Mouse (Mus musculus) C2C12 (cell line): ENCODE results near the gene Gm17509. TPM values are rescaled to one million over a fixed set of nuclear protein-coding genes. Genes with fewer than 3 reads are reported as not detected.
"Not testable (repeated sequence)": the region's sequence is repeated elsewhere in the genome, so short reads cannot be mapped to it uniquely, and the experiment has no call there.

ENCODE experiments used
- H3K27me3 ChIP-seq: one replicate; pipeline ENCODE4 v1.6.1; 2011; ENCODE audit not compliant: control insufficient read depth, insufficient read depth, insufficient read length
- H3K36me3 ChIP-seq: one replicate; pipeline ENCODE4 v1.6.1; 2011; ENCODE audit not compliant: control insufficient read depth, insufficient read depth
- H3K4me3 ChIP-seq: one replicate; pipeline ENCODE4 v1.5.1; 2011; ENCODE audit warnings: mild to moderate bottlenecking, control low read depth; ENCODE audit not compliant: poor library complexity, insufficient read depth, severe bottlenecking
- H3K79me2 ChIP-seq: one replicate; pipeline ENCODE4 v1.6.1; 2011; ENCODE audit not compliant: control insufficient read depth, insufficient read depth
- H3K79me3 ChIP-seq: one replicate; pipeline ENCODE4 v1.6.1; 2011; ENCODE audit warnings: low read depth, control low read depth
- H3ac ChIP-seq: one replicate; pipeline ENCODE3; 2011; ENCODE audit warnings: low read depth; ENCODE audit not compliant: control insufficient read depth, insufficient read length
- CEBPB ChIP-seq: IDR thresholded peaks from one replicate; pipeline ENCODE4 v1.6.1; 2011; ENCODE audit warnings: low read depth, mild to moderate bottlenecking, control low read depth, moderate library complexity
- CTCF ChIP-seq: IDR thresholded peaks from one replicate; pipeline ENCODE4 v1.5.1; 2011; ENCODE audit not compliant: control insufficient read depth, insufficient read depth, insufficient read length
- FOSL1 ChIP-seq: IDR thresholded peaks from one replicate; pipeline ENCODE4 v1.8.0; 2011; ENCODE audit warnings: mild to moderate bottlenecking, low read length; ENCODE audit not compliant: poor library complexity, insufficient read depth, severe bottlenecking
- MAX ChIP-seq: IDR thresholded peaks from one replicate; pipeline ENCODE4 v1.6.1; 2011; ENCODE audit warnings: mild to moderate bottlenecking, control low read depth
- MYOD1 ChIP-seq: IDR thresholded peaks from one replicate; pipeline ENCODE4 v1.6.1; 2011; ENCODE audit warnings: low read depth; ENCODE audit not compliant: control insufficient read depth, insufficient read length
- MYOG ChIP-seq: IDR thresholded peaks from one replicate; pipeline ENCODE4 v1.6.1; 2011; ENCODE audit not compliant: control insufficient read depth, insufficient read length; ENCODE audit errors: extremely low read depth
- USF1 ChIP-seq: IDR thresholded peaks from one replicate; pipeline ENCODE4 v1.6.1; 2011; ENCODE audit warnings: low read depth, mild to moderate bottlenecking, control low read depth, moderate library complexity
- polyA plus RNA-seq: library from polyadenylated mRNA; unstranded; fragments of >200 nt; fragmentation: generic; extraction: Trizol; gene quantifications from one replicate; pipeline ENCODE4 v1.2.1, GENCODE M21; 2012; ENCODE audit warnings: missing spikeins

The Gm17509 gene
- polyA plus RNA-seq, 1 experiment: 0.04 TPM

- Histone ChIP-seq H3K79me3 (no peaks in the 10 kb centered on the region), H3K79me2 (no peaks in the 10 kb centered on the region), H3K27me3 (no peaks in the 10 kb centered on the region), H3K36me3 (no peaks in the 10 kb centered on the region), H3ac (no peak overlapping the region), H3K4me3 (no peak overlapping the region)
- no peak for TF ChIP-seq CEBPB
- TF ChIP-seq MYOD1: no peak
- TF ChIP-seq CTCF: no peak
- no peak for TF ChIP-seq FOSL1
- no peak for TF ChIP-seq MYOG
- no peak for TF ChIP-seq USF1
- TF ChIP-seq MAX: no peak
Measured at GRCm38 (mm10) chr13:117192161-117192560, 28.7 kb downstream of the Gm17509 start.

- H3K4me3 ChIP-seq: no peak overlapping the region
- H3K27me3 ChIP-seq: no peaks in the 10 kb centered on the region
- no peaks in the 10 kb centered on the region for H3K79me2 ChIP-seq
- TF ChIP-seq CEBPB: no peak
- no peaks in the 10 kb centered on the region for H3K36me3 ChIP-seq
- no peak overlapping the region for H3ac ChIP-seq
- no peaks in the 10 kb centered on the region for H3K79me3 ChIP-seq
Measured at GRCm38 (mm10) chr13:117185329-117185728, 35.5 kb downstream of the Gm17509 start.

- H3K27me3 ChIP-seq: no peaks in the 10 kb centered on the region
- H3K36me3 ChIP-seq: no peaks in the 10 kb centered on the region
- H3K4me3 ChIP-seq: no peak overlapping the region
- no peak overlapping the region for H3ac ChIP-seq
- no peaks in the 10 kb centered on the region for H3K79me3 ChIP-seq
- no peak for TF ChIP-seq CTCF
- no peak for TF ChIP-seq MYOG
- TF ChIP-seq MAX: no peak
- TF ChIP-seq CEBPB: no peak
- no peak for TF ChIP-seq USF1
- TF ChIP-seq MYOD1: no peak
- no peak for TF ChIP-seq FOSL1
- no peaks in the 10 kb centered on the region for H3K79me2 ChIP-seq
Measured at GRCm38 (mm10) chr13:117183288-117183687, 37.6 kb downstream of the Gm17509 start.

- H3K4me3 ChIP-seq, H3K27me3 ChIP-seq, H3ac ChIP-seq, H3K36me3 ChIP-seq, H3K79me3 ChIP-seq, H3K79me2 ChIP-seq: not testable (repeated sequence)
Measured at GRCm38 (mm10) chr13:117180912-117181311, 40.0 kb downstream of the Gm17509 start.

Other genes with a start within 250 kb of the Gm17509 start
- gene Parp8, start 195.5 kb downstream of the Gm17509 start, polyA plus RNA-seq: 7.7 TPM
- 9.5 TPM for gene Emb, start 12.5 kb downstream of the Gm17509 start, polyA plus RNA-seq